Mouse (Mus musculus) cerebellum, postnatal 25 days (tissue): ENCODE measurements at regions not wholly inside any gene's neighbourhood (a gene's known extent, or its start where the extent isn't known, plus 50 kb on each side); places are given as distances from the start of the nearest gene placed in this dataset.

ENCODE experiments used
- DNase-seq, 2 experiments: peaks; one replicate each; pipeline ENCODE4 v3.0.0; 2021; ENCODE audit warnings: mixed read lengths in 2 of 2

- DNase-seq, result no peak
Measured at GRCm38 (mm10) chr4:10774557-10775215, 99.6 kb upstream of the 2610301B20Rik start.

DNA sequence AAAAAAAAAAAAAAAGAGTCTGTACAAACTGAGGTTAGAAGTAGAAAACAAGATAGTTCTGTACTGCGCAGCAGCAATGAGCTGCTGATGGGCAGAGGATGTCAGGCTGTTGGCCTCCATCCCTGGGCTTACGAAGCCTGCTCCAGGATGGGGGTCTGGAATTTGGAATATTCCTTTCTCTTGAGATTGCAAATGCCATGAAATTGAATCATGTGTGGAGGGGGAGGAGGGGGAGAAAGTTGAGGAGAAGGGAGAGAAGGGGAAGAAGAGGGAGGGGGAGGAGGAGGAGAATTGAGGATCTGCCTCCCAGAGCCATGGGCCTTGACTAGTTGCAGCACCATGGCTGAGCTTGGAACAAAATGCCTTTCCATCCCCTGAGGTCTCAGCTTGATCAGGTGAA, 87.6 kb upstream of the 2610301B20Rik start:
- no peak for DNase-seq

DNA sequence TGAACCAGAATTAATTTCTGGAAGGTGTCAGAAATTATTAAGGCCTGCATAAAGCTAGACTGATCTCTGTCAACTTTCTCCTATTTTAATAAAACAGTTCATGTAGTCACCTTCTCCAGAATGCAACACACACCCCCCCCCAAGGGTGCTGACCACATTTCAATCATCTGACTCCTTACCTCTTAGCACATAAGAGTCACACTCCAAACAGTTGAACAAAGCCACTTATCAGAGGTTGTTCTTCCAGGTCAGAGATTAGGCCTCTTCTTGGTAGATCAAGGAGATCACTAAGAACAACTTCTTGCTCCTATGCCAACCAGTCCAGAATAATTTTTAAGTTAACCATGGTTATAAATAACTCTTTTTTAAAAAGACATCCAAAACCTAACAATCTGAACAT, 86.0 kb upstream of the 2610301B20Rik start:
- DNase-seq, result no peak

GRCm38 (mm10) chr4:10789141-10789540, 85.2 kb upstream of the 2610301B20Rik start:
- no peak for DNase-seq

GRCm38 (mm10) chr4:10792628-10793027, 81.7 kb upstream of the 2610301B20Rik start:
- DNase-seq, result no peak

DNA sequence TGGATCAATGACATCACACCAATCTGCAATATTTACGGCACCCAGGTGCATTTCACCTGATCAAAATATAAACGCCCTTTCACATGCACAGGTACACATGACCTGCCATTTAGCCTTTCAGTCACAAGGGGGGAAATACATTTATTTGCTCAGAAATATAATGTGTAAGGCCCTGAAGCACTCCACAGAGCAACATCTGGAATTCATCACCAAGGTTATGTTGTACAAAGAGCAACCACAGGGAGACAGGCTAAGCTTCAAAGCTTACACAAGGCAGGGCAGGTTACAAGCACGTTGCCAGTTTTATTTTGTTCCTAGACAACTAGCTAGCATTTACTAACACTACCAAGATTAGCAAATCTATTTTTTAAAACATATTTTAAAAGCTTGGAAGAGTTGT, 79.8 kb upstream of the 2610301B20Rik start:
- DNase-seq, result no peak

DNA sequence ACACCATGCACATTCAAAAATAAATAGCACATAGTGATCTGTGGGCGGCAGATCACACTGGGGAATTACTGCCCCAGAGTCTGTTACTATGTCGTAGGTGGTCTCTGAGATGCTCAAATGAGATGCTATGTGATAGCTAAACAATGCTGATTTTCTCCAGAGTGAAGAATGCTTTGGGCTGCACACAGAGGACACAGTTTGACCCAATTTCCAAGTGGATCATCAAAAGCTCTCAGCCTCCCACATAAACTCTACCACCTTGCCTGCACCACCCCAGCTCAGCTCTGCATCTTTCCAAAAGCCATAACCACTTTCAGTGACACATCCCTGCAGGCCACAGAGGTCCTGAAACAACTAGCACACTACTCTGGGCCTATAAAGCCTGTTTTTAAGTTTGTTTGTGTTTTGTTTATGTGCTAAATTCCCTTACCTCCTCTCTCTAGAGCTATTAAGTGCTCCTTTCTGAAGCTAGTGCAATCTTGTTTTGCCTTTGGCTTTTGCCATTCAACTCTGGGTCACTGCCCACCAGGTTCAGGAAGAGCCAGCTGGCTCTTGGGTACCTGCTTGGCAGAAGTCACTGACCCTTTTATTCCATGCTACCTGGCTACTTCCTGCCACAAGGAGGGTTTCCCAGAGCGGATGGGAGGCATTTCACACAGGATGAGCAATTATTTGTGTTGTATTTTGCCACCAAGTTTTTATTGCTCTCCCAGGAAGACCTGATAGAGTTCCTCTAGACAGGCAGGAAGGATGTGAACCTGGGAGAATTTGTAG, 73.3 kb upstream of the 2610301B20Rik start:
- DNase-seq, result peak; percentile 79 to 84

DNA sequence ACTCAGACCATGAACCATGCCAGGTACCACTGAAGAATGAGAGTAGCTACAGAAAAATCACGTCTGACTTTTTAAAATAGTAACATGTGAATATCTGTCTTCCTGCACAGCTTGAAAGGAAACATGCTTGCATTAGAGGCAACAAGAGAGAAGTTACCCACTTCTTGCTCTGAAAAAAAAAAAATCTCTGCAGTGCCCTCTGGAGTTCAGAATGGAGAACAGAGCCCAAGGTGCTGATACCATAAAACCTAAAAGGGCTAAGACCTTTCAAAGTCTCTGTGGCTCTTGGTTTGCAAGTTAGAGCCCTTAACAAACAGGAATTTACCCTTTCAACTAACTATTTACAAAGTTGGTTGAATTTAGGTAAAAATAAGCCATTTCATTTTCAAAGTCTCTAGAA, 69.6 kb upstream of the 2610301B20Rik start:
- no peak for DNase-seq

DNA sequence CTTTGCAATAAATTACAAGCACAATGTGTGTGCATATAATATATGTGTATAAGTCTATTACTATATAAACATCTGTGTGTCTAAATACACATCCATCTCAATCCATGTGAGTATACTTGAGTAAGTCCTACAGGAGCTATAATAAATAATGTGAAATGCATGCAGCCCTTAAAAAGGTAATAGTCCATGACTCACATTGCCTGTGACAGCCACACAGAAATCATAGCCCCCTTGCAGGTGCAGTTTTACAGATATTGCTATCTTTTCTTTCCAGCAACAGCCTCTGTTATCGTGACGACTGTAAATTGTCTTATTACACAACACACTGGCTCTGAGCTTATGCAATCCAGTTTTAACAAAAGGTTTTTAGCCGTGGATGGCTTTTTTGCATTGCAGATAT, 67.0 kb upstream of the 2610301B20Rik start:
- DNase-seq, result no peak

- DNase-seq, result no peak
Measured at GRCm38 (mm10) chr4:10812931-10813330, 61.4 kb upstream of the 2610301B20Rik start.
